Mouse (Mus musculus): ENCODE data around the gene Specc1. TPM values are rescaled to one million over a fixed set of nuclear protein-coding genes. Genes with fewer than 3 reads are reported as not detected.

Gene Specc1
- polyA plus RNA-seq, 1 experiment from 2014 or later = 16.6 TPM

DNA sequence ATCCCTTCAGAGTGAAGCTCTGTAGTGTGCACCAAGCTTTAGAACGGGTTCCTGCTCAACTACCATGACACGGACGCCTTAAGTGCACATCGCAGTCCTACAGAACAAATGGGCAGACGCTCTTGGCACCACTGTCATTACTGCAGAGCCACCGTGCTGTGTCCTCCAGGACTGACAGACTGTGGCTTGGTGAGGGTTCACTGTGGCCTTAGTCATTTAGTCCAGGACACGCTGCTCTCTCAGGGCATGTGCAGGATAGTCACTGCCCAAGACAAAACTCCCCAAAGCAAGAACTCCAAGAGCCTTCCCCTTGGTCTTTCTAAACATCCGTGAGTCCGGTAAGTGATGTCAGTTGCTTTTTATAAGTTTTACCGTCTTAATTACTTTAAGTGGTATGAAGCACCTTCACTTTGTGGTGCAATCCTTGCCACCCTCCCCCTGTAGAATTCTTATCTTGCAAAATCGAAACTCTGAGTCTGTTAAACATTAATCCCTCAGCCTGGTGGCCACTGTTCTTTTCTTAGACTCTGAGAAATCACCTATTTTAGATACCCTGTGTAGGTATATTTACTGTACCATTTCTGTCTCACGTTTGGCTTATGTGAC lies 256.9 kb downstream of the Specc1 start:
- Histone ChIP-seq H3K36me3 (no peaks in the 10 kb centered on the region), H3K9me3 (replicated peaks) (no peaks in the 10 kb centered on the region), H3K4me1 (replicated peaks) (0 out of 2 replicates have a peak, but pooled peaks cover 2% of the 10 kb centered on the region), H3K27ac (ENCODE audit: poor library complexity, severe bottlenecking) (no peak overlapping the region), H3K9ac (no peak overlapping the region), H3K4me2 (no peak overlapping the region), H3K4me3 (no peak overlapping the region), H3K27me3 (replicated peaks) (no peaks in the 10 kb centered on the region)
- no peak for ATAC-seq (ENCODE audit: insufficient number of reproducible peaks, low FRiP score)
- 85% methylated on average over 12 of the region's 12 CpGs for whole genome bisulfite sequencing

DNA sequence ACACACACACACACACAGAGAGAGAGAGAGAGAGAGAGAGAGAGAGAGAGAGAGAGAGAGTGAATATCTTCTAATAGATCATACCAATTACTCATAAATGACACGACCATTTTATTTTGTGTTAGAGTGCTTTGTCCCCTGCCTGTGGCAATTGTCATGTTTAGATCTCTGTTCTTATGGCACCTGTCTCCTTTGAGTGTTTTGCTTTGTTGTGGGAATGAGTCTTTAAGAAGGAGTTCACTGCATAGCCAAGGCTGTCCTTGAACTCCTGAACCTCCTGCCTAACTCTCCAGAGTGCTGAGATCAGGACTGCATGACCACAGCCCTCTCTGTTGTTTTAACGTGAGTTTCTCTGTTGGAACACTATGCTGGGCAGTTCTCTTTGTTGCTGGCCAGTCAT lies 258.5 kb downstream of the Specc1 start:
- H3K4me2 ChIP-seq = no peak overlapping the region
- H3K36me3 ChIP-seq = no peaks in the 10 kb centered on the region
- WGBS = 60% methylated on average over 2 of the region's 2 CpGs
- H3K9me3 ChIP-seq (replicated peaks) = no peaks in the 10 kb centered on the region
- peaks cover 1% of the 10 kb centered on the region; the same call in 1 of the 2 replicates for H3K4me1 ChIP-seq (replicated peaks)
- H3K4me3 ChIP-seq = no peak overlapping the region
- no peak for ATAC-seq (ENCODE audit: insufficient number of reproducible peaks, low FRiP score)
- no peak overlapping the region for H3K9ac ChIP-seq
- H3K27me3 ChIP-seq (replicated peaks) = no peaks in the 10 kb centered on the region
- no peak overlapping the region for H3K27ac ChIP-seq (ENCODE audit: poor library complexity, severe bottlenecking)

DNA sequence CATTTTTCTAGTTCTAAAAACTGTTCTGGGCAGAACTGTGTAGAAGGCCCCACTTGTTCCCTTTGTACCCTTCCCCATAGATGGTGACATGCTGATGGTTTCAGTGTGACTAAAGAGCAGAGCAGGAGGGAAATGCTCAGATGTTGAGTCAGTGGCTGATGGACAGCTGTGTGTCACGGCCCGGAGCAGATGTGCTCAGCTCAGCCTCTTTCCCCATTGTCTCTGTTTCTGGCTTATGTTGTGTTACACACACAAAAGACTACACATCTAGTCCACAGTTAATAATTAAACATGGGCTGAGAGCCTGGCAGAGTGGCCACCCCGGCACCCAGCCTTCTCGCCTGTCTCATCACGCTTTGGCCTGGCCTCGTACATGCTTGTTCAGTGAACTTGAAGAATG lies 261.2 kb downstream of the Specc1 start:
- Histone ChIP-seq H3K27me3 (replicated peaks) (no peaks in the 10 kb centered on the region), H3K36me3 (no peaks in the 10 kb centered on the region), H3K9ac (no peak overlapping the region), H3K4me3 (no peak overlapping the region), H3K27ac (ENCODE audit: poor library complexity, severe bottlenecking) (no peak overlapping the region), H3K9me3 (replicated peaks) (no peaks in the 10 kb centered on the region), H3K4me2 (no peak overlapping the region), H3K4me1 (replicated peaks) (peaks cover 22% of the 10 kb centered on the region)
- no peak for ATAC-seq (ENCODE audit: insufficient number of reproducible peaks, low FRiP score)
- WGBS = 89% methylated on average over 6 of the region's 6 CpGs

DNA sequence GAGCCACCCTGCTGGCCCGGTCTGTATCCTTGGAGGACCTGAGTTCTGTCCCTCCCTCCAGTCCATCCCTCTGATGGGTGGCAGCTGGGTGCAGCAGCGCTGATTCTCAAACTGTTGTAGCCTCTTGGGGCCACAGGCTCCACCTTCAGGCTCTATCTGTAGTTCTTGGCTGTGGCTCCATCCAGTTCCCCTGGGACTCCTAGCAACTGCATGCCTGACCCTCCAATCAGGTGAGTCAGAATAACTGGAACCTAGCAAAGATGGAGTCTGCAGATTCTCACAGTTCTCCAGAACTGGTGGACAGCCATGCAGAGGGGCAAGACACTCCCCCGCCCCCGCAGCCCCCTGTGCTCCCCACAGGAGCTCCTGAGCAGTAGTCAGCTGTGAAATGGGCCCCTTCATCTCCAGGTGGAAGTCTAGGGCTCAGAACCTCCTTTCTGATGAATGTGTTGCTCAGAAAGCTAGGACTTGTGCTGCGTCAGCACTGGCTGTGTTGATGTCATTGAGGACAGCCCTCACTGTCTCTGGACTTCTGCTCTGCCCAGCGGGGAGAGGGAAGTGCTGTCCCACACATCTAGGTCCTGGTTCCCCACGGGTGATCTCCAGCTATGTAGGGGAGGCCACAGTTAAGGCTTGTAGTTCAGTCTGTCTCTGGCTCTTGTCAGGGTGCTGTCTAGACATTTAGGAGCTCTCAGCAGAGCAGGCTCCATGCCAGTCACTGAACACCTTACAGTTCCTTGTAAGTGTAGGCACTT lies 264.4 kb downstream of the Specc1 start:
- H3K36me3 ChIP-seq = no peaks in the 10 kb centered on the region
- H3K9me3 ChIP-seq (replicated peaks) = no peaks in the 10 kb centered on the region
- H3K4me2 ChIP-seq = no peak overlapping the region
- H3K9ac ChIP-seq = no peak overlapping the region
- no peaks in the 10 kb centered on the region for H3K27me3 ChIP-seq (replicated peaks)
- H3K4me3 ChIP-seq = no peak overlapping the region
- peaks cover 32% of the 10 kb centered on the region for H3K4me1 ChIP-seq (replicated peaks)
- 51% methylated on average over 7 of the region's 7 CpGs for WGBS
- peak overlapping the region; percentile 58; the same call in 1 of the 2 replicates for H3K27ac ChIP-seq (ENCODE audit: poor library complexity, severe bottlenecking)
- peak; percentile 53 for ATAC-seq (ENCODE audit: insufficient number of reproducible peaks, low FRiP score)

DNA sequence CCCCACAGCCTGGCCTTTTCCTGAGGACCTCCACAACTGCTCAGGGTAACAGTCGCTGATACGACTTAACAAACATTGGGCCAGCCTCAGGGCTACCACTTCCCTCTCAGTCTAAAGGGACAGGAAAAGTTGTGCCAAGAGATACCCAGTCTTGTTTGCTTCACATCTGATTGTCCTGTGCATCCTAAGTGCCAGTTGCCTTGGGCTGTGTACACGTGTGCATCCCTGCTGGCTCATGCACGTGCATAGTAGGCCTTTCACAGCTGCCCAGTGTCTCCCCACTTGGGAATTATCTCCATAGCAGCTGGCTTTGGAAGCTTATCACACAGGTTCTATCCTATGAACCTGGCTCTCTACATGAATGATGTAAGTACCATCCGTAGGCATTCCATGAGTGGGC lies 266.9 kb downstream of the Specc1 start:
- Histone ChIP-seq H3K27me3 (replicated peaks) (no peaks in the 10 kb centered on the region), H3K4me3 (no peak overlapping the region), H3K27ac (ENCODE audit: poor library complexity, severe bottlenecking) (no peak overlapping the region), H3K4me1 (replicated peaks) (peaks cover 32% of the 10 kb centered on the region), H3K9me3 (replicated peaks) (no peaks in the 10 kb centered on the region), H3K9ac (no peak overlapping the region), H3K4me2 (no peak overlapping the region), H3K36me3 (no peaks in the 10 kb centered on the region)
- WGBS = 82% methylated on average over 5 of the region's 5 CpGs
- no peak for ATAC-seq (ENCODE audit: insufficient number of reproducible peaks, low FRiP score)

DNA sequence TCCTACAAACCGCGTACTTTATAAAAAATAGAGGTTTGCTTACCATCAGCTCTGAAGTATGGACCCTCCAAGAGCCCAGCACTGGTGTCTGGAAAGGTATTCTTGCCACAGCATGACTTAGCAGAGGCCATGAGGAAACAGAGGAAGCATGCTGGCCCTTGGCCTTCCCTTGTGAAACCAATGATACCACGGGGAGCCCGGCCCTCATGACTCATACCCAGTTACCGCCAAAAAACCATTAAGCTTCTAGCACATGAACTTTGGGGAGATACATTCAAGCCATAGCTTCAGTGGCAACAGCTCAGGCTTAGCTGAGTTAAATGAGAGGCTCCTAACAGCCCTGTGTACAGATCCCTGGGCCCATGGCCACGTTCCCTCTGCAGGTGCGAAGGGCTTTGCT lies 267.4 kb downstream of the Specc1 start:
- no peak overlapping the region for H3K4me2 ChIP-seq
- H3K4me1 ChIP-seq (replicated peaks) = peaks cover 32% of the 10 kb centered on the region
- H3K4me3 ChIP-seq = no peak overlapping the region
- 88% methylated on average over 7 of the region's 7 CpGs for WGBS
- no peak overlapping the region for H3K27ac ChIP-seq (ENCODE audit: poor library complexity, severe bottlenecking)
- ATAC-seq (ENCODE audit: insufficient number of reproducible peaks, low FRiP score) = no peak
- H3K36me3 ChIP-seq = no peaks in the 10 kb centered on the region
- H3K27me3 ChIP-seq (replicated peaks) = no peaks in the 10 kb centered on the region
- no peaks in the 10 kb centered on the region for H3K9me3 ChIP-seq (replicated peaks)
- H3K9ac ChIP-seq = no peak overlapping the region

DNA sequence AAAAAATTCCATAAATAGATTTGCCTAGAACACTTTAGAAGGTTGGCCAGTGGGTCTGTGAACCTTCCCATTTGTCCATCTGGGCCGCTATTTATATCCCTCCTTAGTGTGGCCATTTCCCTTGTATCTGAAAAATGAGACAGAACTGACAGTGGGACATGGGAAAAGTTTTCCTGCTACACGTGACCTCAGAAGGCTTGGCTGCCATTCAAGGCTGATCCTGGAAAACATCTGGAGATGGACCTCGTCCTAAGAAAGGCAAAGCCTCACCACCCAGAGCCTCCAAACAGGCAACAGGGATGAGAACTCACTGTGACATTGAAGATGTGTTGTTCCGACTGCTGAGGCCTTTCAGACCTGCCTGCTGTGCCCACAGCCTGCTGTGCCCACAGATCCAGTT lies 268.2 kb downstream of the Specc1 start:
- Histone ChIP-seq H3K9me3 (replicated peaks) (no peaks in the 10 kb centered on the region), H3K36me3 (no peaks in the 10 kb centered on the region), H3K9ac (no peak overlapping the region), H3K4me3 (no peak overlapping the region), H3K4me1 (replicated peaks) (peaks cover 32% of the 10 kb centered on the region), H3K4me2 (no peak overlapping the region), H3K27ac (ENCODE audit: poor library complexity, severe bottlenecking) (no peak overlapping the region), H3K27me3 (replicated peaks) (no peaks in the 10 kb centered on the region)
- ATAC-seq (ENCODE audit: insufficient number of reproducible peaks, low FRiP score) = no peak
- WGBS = 50% methylated on average over 4 of the region's 4 CpGs

DNA sequence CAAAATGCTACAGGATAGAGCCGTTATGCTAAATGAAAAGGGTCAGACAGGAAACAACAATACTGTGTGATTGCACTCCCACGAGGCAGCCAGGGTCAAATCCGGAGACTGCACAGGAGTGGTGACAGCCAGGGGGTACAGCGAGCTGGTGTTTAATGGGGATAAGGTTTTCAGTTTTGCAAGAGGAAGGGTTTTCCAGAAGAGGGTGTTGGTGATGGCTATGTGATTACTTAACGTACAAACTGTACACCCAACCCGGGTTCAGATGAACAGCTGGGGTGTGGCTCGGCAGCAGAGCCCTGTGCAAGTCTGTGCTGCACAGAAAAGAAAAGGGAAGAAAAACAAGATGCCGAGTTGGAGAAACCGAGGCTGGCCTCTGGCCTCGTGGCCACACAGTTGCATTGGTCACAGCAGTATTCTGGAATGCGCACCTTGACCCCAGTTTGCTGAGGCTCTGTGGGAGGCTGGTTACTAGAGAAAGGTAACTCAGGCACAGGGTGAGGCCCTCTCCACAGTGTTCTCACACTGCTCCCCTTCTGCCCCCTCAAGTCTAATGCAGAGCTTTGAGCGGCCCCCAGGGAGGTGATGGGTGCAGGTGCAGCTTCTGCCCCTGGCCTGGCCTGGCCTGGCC lies 284.2 kb downstream of the Specc1 start:
- ATAC-seq (ENCODE audit: insufficient number of reproducible peaks, low FRiP score) = no peak
- Histone ChIP-seq H3K27ac (ENCODE audit: poor library complexity, severe bottlenecking) (no peak overlapping the region), H3K27me3 (replicated peaks) (peaks cover 6% of the 10 kb centered on the region; the same call in 1 of the 2 replicates), H3K4me1 (replicated peaks) (no peaks in the 10 kb centered on the region), H3K9me3 (replicated peaks) (peaks cover 3% of the 10 kb centered on the region), H3K4me3 (no peak overlapping the region), H3K9ac (no peak overlapping the region), H3K36me3 (no peaks in the 10 kb centered on the region), H3K4me2 (no peak overlapping the region)
- WGBS = 68% methylated on average over 12 of the region's 12 CpGs

DNA sequence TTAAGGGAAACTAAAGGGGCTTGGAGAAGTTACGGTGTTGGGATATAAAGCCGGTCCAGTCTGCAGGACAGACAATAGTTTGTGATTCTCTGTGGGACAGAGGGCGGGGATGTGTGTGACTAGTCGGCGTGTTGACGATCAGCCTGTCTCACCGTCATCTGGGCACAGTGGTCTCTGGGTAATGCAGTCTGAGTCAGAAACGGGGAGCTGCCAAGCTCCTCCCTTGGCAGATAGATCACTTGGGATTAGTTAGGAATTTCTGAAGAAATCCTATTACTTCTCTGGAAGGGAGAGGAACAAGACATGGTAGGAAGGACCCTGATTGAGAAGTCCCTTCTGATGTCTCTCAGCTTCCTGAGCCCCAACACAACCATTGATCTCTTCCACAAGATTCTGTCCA lies 287.3 kb downstream of the Specc1 start:
- WGBS = 83% methylated on average over 8 of the region's 8 CpGs
- Histone ChIP-seq H3K27me3 (replicated peaks) (peaks cover 4% of the 10 kb centered on the region), H3K4me1 (replicated peaks) (peaks cover 8% of the 10 kb centered on the region; the same call in 1 of the 2 replicates), H3K9ac (no peak overlapping the region), H3K9me3 (replicated peaks) (peaks cover 4% of the 10 kb centered on the region), H3K4me3 (no peak overlapping the region), H3K4me2 (no peak overlapping the region), H3K27ac (ENCODE audit: poor library complexity, severe bottlenecking) (no peak overlapping the region), H3K36me3 (no peaks in the 10 kb centered on the region)
- ATAC-seq (ENCODE audit: insufficient number of reproducible peaks, low FRiP score) = no peak

DNA sequence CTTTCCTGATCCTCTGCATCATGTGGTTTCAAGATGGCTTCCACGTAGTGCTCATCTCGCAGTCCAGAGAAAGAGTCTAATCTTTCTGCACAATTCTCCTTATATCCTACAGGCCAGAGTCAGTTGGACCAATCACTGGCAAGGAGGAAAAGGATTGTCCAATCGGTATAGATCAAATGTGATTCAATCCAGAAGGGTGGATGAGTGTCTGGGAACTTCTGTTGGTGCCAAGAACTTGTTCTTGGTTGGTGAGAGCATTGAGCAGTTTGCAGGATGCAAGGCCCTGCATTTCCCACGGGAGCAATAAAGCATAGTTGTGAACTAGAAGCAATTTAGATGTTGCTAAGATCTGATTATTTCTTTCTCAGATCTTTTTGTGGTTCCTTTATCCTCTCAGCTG lies 287.9 kb downstream of the Specc1 start:
- Histone ChIP-seq H3K36me3 (no peaks in the 10 kb centered on the region), H3K9ac (no peak overlapping the region), H3K27me3 (replicated peaks) (peaks cover 8% of the 10 kb centered on the region), H3K27ac (ENCODE audit: poor library complexity, severe bottlenecking) (no peak overlapping the region), H3K4me2 (no peak overlapping the region), H3K9me3 (replicated peaks) (peaks cover 4% of the 10 kb centered on the region), H3K4me1 (replicated peaks) (peaks cover 14% of the 10 kb centered on the region), H3K4me3 (no peak overlapping the region)
- ATAC-seq (ENCODE audit: insufficient number of reproducible peaks, low FRiP score) = no peak
- 80% methylated on average over 4 of the region's 4 CpGs for WGBS

DNA sequence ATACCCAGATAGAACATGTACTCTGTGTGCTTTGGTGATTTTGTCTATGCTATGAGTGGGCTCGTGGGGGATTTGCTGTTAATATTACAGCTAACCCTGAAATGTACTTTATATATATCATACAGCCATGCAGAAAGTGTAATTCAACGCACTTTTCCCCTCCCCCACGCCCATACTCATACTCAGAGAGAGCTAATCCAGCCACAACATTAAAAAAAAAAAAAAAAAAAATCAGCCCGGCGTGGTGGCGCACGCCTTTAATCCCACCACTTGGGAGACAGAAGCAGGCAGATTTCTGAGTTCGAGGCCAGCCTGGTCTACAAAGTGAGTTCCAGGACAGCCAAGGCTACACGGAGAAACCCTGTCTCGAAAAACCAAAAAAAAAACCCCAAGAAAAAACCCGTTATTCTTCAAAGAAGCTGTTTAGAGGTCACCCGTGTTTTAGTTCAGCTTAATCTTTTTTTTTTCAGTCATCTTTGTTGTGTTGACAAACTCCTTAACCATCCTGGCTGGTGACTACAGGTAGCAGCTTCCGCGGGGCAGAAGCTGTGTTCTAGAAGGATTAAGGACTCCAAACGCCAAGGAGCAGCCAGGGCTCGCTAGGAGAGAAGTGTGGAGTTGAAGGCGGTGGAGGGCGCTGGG lies 291.3 kb downstream of the Specc1 start:
- Histone ChIP-seq H3K9ac (peak overlapping the region; percentile 71), H3K9me3 (replicated peaks) (peaks cover 4% of the 10 kb centered on the region), H3K27me3 (replicated peaks) (peaks cover 36% of the 10 kb centered on the region), H3K4me2 (peak overlapping the region; percentile 99), H3K4me3 (peak overlapping the region; percentile 58), H3K36me3 (no peaks in the 10 kb centered on the region), H3K4me1 (replicated peaks) (peaks cover 20% of the 10 kb centered on the region), H3K27ac (ENCODE audit: poor library complexity, severe bottlenecking) (no peak overlapping the region)
- ATAC-seq (ENCODE audit: insufficient number of reproducible peaks, low FRiP score) = no peak
- 36% methylated on average over 18 of the region's 18 CpGs for WGBS
